Mouse (Mus musculus): ENCODE results near the gene Cobl.

The Cobl gene

DNA sequence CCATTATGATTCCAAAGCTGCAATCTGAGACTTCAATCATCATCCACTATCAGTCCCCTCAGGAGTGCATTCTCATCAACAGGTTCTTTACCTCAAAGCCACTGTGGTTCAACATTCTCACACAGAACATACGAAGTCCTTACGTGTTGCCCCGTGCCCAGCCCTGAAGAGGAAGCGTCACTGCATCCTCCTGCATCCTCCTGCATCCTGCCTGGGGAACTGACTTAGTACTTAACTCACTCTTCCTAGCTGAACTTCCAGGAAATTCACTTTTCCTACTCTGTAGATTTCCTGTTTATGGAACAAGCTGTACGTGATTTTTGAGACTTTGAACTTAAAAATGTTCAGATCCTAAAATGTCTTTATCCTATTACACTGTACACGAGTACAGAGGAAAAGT, 153.3 kb downstream of the Cobl start:
- CTCF ChIA-PET: no interaction called here

DNA sequence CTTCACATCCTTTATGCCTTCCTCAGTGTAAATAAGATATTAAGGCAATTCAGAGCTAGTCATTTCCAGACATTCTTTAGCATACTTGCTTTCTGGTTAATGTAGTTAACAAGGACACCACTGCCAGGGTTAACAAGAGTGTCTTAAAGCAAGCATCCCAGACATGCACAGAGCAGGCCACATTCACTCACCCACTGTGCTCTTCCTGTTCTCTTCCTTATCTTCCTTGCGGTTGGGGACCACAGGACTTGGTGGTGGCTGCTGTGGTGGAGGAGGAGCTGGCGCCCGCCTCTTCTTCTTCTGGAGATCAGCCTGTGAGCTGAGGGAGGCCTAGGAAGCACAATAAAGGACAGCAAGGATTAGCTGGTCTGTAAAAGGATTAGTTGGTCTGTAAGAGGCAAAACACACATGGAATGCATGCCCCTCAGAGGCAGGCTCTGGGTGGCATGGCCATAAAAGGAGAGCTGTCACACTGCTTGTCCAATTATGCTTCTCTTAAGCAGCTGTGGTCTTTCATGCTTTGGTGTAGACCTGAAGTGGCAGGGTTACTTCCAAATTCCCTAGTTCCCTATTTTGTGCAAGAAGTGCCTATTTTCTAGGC, 155.2 kb downstream of the Cobl start:
- CTCF ChIA-PET: no interaction called here

DNA sequence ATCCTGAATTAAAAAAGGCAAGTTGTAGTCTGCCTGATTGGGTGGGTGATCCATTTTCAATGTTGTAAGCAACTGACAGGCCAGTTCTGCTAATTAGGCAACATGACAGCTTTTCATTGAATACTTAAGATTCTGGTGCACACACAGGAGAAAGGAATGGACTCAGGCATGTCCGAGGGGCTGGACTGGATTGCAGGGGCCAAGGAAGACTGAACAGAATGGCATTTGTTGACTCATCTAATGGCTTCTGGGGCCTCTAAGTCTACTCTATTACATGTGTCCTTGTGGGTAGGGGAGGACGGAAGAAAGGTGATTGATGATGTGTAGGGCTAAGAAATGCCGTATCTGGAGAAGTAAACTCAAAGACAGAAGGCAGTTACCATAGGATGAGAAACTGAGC, 159.9 kb downstream of the Cobl start:
- CTCF ChIA-PET: no interaction called here

DNA sequence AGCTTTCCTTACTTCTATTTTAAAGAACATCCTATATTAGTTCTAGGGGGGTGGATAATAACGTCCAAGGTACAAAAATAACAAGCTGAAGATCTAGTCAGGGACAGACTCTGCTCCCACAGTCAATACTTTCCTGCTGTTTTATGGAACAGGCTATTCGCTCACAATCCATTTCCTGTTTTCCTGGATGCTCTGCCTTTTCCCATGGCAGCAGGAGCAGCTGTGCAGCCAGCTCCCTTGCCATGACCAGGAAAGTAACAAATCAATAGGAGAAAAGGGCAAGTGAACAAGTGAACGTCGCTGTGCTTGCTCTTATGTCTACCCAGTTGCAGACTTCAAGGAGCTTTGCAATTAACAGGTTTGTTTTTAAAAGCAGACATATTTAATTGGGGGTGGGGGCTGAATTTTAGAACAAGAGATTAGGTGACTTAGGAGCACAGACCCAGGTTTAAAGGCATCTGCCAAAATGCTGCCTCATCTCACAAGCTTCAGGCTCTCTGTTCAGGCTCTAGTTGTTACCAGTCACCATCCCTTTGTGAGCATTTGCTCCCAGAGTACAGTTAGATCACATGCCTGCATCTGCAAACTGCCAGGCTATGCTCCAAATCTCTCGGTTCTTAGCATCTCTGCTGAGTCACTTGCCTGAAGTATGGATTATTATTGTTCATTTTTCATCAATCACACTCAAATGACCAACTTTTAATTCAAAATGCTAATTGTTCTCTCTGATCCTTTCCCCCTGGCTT, 164.9 kb downstream of the Cobl start:
- CTCF ChIA-PET: interaction anchor here (0.6 kb wide), 1 partner anchor 69 kb away, joined by 9 read pairs; no protein-coding TSS in a partner anchor

DNA sequence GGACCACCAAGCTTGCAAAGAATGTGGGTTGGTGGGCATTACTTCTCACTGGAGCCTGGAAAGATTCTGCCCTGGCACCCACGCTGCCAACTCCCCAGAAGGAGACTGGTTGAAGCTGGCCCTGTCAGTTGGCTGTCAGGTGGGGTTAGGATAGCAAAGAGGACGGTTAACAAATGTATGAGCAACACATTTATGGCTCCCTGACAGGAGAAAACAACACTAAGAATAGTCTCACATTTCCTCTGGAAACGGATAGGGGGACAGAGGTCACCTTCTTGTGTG, 173.2 kb downstream of the Cobl start:
- CTCF ChIA-PET: no interaction called here

DNA sequence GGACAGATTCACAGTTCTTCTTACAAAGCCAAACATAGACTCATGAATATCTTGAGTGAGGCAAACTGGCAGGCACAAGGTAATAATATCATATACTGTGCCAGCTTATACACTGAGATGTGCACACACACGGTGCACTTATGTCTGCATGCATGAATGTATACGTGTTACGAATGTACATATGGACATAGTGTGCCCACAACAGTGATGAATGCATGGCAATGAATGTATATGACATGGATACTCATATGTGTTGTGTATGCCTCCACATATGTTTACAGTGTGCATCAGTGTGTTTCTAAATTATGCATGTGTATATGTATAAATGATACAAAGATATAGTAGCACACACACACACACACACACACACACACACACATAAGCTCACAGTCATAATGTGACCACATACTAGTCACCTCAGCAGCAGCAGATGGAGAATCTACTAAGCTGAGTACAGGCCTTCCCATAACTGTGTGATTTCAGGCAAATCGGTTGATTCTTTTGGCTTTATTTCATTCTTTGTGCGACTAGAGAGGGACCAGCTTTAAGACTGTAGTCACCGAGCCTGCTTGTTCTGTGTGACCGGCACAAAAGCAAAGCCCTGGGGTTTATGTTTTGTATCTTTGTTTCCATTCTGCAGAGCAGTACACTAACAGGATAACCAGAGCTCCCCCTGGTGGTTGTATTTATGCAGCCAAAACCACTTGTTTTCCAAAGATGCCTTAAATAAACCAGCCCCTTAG, 173.7 kb downstream of the Cobl start:
- CTCF ChIA-PET: interaction anchor here (0.5 kb wide), 1 partner anchor 479 kb away, joined by 3 read pairs; no protein-coding TSS in a partner anchor

DNA sequence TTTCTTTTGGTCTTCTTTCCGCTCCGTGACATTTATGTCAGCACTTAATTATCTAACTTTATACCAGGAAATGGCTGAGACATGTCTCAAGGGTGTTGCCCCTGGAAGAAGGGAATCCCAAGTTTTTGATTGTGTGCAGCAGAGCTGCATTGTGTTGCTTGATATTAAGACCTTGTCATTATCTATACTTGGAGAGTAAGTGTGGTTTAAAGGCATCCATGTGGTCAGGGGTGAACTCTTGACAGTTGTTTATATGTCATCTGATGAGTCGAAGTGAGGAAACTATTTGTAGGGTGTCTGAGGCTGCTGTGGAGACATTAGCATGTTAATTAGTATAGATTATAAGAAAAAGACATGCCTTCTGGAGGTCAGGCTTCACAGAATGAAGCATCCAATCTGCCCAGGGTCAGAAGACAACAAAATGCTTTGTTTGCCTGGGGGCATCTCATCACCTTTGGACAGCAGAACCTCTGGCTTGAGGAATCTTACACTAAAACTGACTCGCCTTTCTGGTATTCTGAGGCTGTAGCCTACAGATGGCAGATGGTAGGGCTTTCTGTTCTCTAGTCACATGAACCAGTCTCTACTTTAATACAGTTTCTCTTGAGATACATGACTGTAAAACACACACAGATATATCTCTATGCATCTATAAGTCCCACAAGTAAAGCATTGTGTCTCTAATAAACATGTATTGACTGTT, 179.3 kb downstream of the Cobl start:
- CTCF ChIA-PET: no interaction called here

DNA sequence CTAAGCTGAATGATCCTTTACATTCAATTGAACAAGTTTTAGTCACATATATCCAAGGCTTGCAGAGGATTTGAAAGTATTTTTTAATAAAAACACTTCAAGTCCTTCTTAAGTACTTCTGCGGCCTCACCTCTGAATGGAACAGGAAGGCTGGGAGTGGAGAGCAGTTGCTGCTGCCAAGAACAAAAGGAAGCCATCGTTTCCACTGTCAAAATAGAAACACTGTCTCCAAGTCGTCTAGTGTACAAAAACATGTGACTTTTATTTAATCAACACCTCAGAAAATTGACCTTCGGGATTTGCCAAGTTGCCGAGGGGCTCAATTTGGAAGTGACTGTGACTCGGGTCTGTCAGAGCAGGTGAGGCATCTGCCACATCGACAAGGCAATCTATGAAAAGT, 184.0 kb downstream of the Cobl start:
- CTCF ChIA-PET: no interaction called here

DNA sequence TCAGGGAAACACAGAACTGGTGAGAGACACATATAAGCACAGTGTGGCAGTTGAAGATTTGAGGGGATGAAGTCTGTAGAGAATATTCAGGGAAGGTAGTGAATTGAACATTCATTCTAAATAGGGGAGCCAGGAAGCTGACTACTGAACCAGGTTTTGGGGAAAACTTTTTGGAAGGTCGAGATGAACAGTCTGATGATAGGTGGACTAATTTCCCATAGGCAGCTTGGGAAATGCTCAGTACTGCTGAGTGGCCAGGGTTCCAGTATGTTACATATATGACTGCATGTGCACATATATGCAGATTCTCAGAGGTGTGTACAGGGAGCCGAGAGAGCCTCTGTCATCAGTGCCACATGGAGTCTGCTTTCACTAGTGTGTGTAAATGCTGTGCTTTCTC, 190.5 kb downstream of the Cobl start:
- CTCF ChIA-PET: no interaction called here

DNA sequence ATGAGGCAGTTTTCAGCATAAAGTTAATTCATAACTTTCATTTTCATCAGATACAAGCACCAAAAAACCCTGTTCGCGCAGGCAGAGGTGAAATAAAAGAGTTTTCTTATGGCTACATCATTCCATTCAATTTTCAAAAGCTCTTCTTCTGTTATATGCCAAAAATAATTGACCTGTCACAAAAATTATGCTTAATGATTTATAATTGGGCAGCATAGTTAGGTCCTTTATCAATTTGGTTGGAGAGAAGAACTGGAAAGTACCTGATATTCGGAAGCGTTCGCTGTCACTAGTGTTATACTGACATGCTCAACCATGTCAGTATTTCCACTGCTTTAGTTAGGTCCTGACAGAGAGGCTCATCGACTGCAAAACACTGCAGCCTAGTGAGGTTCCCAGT, 191.0 kb downstream of the Cobl start:
- CTCF ChIA-PET: no interaction called here

DNA sequence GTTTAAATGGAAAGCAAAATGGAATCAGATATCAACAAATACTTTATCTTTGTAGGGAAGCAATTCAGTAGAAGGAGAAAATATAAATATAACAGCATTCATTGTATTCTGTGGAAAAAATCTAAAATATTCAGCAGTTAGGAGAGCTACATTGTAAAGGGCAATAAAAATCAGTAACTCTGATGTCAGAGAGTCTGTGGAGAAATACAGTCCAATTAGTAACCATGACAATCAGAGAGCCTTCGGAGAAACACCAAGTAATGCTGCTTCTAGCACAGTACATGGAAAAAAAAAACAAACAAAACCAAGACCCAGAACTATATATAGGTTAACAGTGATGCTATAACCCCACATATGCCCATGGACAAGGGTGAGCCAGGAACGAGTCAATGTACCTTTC, 206.3 kb downstream of the Cobl start:
- CTCF ChIA-PET: no interaction called here

DNA sequence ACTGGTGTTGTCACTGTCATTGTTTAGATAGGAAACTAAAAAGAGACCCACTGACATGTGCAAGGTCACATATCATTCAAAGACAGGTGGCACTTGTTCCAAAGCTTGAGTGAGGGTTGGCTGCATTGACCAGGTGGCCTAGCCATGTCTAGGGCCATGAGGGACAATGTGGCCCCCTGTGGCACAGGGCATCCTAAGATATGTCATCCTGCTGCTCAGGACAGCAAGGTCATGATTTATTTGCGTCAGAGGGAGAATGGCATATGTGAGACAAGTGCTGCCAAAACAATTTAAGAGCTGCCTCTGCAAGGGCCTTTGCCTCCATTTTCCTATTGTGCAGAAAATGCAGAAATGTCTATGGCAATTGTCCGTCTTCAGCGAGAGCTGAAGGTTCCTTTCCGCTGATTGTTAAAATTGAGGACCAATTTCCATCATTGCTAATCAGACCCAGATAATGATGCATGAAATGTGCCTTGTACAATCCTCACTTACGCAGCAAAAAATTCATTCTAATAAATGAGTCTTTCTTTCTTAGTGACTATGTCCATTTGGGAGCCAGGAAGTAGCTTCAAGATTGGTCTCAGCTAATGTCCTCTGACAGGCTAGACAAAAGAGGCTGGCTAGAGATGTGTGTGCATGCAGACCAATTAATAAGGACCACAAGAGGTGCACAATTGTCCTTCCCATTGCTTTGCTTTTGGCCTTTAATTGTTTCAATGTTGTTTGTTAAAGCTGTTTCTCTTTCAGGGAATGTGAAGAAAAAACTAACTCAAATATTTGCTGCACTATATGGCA, 207.2 kb downstream of the Cobl start:
- CTCF ChIA-PET: no interaction called here

DNA sequence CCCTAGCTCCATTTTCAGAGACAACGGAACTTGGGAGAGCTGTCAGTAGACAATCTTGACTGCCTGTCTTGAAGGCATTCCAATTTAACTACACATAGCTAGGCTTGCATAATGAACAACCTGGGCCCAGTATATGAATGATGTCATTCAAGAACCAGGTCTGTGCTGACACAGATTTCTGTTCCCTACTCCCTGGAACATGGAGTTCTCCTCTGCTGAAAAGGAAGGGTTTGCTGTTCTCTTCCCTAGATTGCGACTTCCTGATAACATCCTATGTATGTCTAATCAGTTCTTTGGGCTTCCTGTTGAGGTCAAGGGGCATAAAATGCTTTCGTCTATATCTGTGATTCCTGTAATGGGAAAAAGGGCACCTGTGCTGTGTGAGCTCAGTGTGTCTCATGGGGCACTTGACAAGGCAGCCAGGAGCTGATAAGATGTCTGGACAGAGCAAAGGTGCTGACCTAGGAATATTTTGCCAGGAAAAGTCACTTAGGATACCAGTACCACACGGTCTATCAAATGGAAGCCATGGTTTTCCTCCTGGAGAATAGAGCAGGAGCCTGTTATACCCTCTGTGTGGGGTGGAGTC, 219.3 kb downstream of the Cobl start:
- CTCF ChIA-PET: no interaction called here

DNA sequence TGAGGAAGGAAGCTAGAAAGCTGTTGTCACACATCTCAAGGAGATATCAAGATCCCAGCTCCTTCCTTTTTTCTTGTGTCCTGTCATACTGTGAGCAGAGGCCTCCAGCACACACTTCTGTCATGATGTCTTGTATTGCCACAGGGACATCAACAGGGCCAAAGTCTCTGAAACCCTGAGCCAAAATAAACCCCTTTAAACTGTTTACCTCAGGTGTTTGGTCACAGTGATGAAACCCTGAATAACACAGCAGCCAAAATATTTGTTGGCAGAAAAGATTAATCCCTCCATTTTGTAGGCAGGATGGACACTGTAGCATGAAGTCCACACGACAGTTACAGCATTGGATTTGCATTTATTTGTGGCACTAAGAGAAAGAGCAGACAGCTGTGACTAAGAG, 228.4 kb downstream of the Cobl start:
- CTCF ChIA-PET: no interaction called here

DNA sequence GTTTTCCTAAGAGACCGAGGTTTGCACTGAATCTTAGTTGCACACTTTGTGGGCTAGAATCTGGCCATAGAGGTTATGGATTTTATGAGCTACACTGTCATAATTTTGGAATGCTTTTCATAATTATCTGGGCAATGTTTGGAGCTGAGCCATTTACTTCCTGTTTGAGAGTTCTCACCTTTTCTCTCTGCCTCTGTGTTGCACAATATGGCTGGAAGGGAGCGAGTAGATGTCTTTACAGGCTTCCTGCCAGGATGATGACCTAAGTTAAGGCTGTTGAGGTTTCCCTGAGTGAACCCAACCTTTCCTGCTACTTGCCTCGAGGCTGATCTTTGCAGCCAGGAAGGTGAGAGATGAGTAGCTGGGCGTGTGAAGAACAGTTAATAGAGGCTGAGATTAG, 229.9 kb downstream of the Cobl start:
- CTCF ChIA-PET: no interaction called here

DNA sequence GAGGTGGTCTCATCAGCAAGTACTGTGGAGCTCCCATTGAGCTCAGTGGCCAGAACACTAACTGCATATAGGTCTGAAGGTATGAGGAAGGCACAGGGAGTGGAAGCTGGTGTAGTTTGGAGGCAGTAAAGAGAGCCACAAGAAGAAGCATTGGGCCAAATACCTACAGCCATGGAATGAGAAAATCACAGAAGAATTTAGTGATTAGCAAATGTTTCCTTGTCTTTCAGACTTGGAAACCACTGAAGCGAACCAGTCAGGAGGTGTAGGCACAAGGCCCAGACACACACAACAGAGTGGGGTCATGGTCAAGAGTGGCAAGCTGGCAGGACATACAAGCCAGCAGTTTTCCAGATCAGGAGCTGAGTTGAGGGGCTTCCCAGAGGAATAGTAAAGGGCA, 230.6 kb downstream of the Cobl start:
- CTCF ChIA-PET: no interaction called here

DNA sequence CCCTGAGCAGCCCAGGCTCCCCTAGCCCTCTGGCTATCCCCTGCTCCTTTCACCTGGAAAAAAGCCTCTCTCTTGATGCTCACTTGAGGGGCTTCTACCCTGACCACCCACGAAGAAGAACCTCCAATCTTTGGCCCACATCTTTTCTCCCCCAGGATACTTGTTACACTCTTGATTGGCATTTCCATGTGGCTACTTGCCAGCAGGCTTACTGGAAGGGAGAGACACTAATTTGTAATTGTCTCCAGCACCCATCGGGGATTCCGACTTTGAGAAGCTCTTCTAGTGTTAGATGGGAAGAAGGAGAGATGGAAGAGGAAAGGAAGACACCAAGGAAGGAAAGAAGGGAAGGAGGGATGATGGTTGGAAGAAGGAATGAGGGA, 232.0 kb downstream of the Cobl start:
- CTCF ChIA-PET: no interaction called here

DNA sequence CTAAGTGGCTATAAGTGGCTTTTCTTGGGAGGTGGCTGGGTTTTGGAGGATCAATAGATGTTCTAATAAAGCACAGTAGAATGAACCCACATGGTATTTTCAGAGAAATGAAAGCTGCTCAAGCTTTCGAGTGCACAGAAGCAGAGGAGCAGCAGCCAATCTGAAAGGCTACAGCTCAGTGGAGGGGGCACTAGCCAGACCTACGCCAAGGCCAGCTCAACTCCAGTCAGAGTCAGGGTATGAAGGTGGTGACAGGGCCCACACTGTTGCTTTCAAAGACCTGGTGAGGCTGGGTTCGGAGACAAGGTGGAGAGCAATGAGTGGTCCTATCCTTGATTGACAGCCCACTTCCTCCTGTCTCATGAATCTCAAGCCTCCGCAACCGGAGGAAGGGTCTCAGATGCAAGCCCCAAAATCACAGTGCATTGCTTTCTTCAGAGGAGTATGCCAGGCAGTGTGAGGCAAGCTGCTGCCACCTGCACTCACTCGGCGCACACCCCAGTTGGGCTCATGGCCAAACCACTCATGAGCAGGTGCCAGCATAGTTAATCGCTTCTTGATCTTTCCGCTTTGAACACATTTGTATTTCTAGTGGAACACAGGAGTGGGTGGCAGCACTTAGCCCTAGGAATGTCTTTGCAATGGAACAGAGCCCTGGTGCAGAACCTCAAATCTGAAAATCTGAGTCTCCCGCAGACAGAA, 232.6 kb downstream of the Cobl start:
- CTCF ChIA-PET: no interaction called here

DNA sequence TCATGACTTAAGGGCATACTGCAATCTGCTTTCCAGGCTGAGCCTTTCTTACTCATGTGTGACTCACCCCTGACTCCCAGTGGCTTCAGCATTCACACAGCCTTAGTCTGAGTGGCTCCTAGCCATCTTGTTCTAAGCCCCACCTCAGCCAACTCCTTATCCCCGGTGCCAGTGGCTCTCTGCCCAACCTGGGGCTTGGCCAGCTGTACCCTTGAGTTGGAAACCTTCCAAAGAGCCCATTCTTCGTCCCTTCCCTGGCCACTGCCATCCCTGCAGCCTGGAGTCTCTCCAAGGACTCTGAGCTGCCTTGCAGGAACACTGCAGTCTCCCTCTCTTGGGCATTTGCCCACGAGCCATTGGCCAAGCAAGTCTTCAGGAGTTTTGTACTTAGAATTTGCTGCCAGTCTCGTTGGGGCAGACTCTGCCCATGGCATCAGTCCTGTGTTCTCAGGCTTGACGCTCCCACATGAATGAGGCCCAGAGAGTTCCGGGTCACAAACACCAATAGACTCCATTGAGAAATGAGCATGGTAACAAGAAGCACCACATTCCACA, 233.2 kb downstream of the Cobl start:
- CTCF ChIA-PET: no interaction called here

DNA sequence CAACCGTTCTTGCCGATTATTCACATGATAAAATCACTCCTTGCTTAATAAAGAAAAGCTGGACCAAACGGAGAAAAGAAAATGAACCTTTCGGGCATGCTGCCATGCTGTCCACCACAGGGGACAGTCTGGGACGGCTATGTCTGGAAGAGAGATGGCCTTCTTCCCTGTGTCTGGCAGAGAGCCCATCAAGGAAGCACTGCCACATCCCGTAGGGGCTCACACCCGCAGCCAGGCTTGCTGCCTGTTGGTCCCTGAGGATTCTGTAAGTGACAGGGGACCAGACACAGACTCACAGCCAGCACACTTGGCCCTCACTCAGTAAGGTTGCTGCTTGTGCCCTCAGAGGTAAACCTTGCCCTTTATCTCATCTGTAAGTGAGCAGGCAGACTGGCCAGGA, 235.3 kb downstream of the Cobl start:
- CTCF ChIA-PET: no interaction called here

DNA sequence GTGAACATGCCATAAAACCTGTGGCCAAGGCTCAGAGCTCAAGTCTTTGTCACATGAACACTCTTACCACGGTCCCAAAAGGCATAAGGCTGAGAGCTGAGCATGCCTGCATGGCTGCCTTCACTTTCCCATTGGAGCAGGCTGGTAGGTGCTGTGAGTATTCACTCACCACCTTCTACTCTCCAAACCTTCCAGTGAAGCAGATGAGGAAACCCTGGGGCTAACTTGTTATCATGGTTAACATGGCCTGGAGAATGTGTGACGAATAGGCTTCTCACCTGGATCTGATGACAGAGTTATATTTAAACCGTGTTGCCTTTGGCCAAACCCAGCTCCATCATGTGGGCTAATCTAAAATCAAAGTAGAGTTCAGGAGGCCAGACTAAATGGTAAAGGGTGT, 237.4 kb downstream of the Cobl start:
- CTCF ChIA-PET: no interaction called here
